Mouse (Mus musculus) cerebellum, adult 9-10 months (tissue): ENCODE results near the gene Hpn.

Experiments used
- DNase-seq: peaks from one replicate; pipeline ENCODE4 v3.0.0; 2022

Gene Hpn

GRCm38 (mm10) chr7:31052636-31053434 lies 62.3 kb downstream of the Hpn start:
- peak; percentile 89 for DNase-seq

- no peak for DNase-seq
Measured at GRCm38 (mm10) chr7:31052251-31052635, 62.8 kb downstream of the Hpn start.

GRCm38 (mm10) chr7:31051321-31052021 lies 63.6 kb downstream of the Hpn start, which contains the start of gene Fxyd7:
Fxyd7 (minus strand) TSS chr7:31051467.
- peak; percentile 70 for DNase-seq

- DNase-seq = peak; percentile 71
Measured at GRCm38 (mm10) chr7:31050921-31051320, 64.2 kb downstream of the Hpn start.

- DNase-seq = no peak
Measured at GRCm38 (mm10) chr7:31050487-31050886, 64.6 kb downstream of the Hpn start.

GRCm38 (mm10) chr7:31049846-31050281 lies 65.2 kb downstream of the Hpn start:
- DNase-seq = no peak

GRCm38 (mm10) chr7:31049135-31049845 lies 65.8 kb downstream of the Hpn start:
- DNase-seq = peak; percentile 81
